Mouse (Mus musculus): ENCODE data around the gene Ptov1. TPM values are rescaled to one million over a fixed set of nuclear protein-coding genes. Genes with fewer than 3 reads are reported as not detected.
A peak's percentile ranks its signal among the peaks of the same experiment; 100 is the strongest.

The Ptov1 gene
- polyA plus RNA-seq, 1 experiment from 2014 or later, result 454 TPM

DNA sequence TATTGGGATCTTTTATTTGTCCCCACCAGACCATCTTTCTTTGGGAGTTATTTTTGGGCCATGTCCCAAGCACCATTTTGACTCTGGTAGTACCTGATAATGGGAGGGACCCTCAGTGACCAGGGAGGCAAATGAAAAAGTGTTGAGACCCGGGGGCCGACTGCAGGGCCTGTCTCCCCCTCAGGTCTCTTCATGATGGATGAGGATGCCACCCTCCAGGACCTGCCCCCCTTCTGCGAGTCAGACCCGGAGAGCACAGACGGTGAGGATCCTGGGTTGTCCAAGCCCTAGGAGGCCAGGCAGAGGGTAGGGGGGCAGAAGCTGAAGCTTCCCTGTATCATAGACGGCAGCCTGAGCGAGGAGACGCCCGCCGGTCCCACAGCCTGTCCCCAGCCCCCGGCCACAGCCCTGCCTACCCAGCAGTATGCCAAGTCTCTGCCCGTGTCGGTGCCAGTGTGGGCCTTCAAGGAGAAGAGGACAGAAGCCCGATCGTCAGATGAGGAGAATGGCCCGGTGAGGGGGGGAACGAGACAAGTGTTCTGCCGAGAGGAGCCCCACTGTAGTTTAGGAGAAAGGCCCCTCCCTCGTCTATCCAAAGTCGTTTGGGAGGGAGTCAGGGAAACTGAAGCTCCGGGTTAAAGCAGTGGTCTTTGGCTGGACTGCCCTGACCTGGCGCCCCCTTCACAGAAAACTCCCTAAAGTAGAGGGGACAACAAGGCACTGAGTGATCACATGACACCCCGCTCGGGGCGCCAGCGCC, 15.8 kb downstream of the Ptov1 start:
- peak overlapping the region; percentile 86 for H3K27ac ChIP-seq (ENCODE audit: low read depth, low read length)
- ATAC-seq (replicated peaks; ENCODE audit: low FRiP score), result peak; percentile 3; the same call in 1 of the 2 replicates

DNA sequence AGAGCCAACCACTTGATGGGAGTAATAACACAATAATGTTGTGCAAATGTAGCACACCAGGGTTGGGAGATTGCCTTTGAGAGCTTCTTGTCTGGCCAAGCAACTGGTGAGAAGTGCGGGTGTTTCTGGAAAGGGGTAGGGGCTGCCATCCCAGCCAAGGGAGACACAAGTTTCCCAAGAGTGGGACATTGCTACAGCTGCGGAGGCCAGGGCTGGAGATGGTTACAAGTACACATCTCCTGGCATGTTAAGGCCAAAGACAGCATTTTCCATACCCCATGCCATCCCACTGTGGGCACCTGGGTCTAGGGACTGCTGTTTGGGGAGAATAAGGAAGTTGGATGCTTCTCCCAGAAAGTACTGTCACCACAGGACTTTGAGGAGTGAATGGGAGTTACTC, 16.5 kb downstream of the Ptov1 start:
- ATAC-seq (replicated peaks; ENCODE audit: low FRiP score), result no peak
- no peaks in the 10 kb centered on the region for H3K36me3 ChIP-seq (ENCODE audit: control insufficient read depth, insufficient read depth, low read length)
- H3K27ac ChIP-seq (ENCODE audit: low read depth, low read length), result no peak overlapping the region
- no peak overlapping the region for H3K4me3 ChIP-seq (ENCODE audit: low read depth, low read length)
- peaks cover 25% of the 10 kb centered on the region for H3K4me1 ChIP-seq (replicated peaks; ENCODE audit: control insufficient read depth, insufficient read depth, low read length)
- H3K4me2 ChIP-seq (ENCODE audit: low read depth, low read length, severe bottlenecking), result no peak overlapping the region
- H3K9me3 ChIP-seq (ENCODE audit: control insufficient read depth, low read length), result no peaks in the 10 kb centered on the region
- no peak for DNase-seq (ENCODE audit: low spot score)
- H3K9ac ChIP-seq (ENCODE audit: low read length), result no peak overlapping the region
- no peaks in the 10 kb centered on the region for H3K27me3 ChIP-seq (ENCODE audit: control insufficient read depth, insufficient read depth, low read length)
- WGBS, result 98% methylated on average over 2 of the region's 2 CpGs

More for the DNA sequence above, 15.8 kb downstream of the Ptov1 start:
- no peaks in the 10 kb centered on the region for H3K9me3 ChIP-seq (ENCODE audit: control insufficient read depth, low read length)
- peaks cover 28% of the 10 kb centered on the region for H3K4me1 ChIP-seq (replicated peaks; ENCODE audit: control insufficient read depth, insufficient read depth, low read length)
- 36% methylated on average over 26 of the region's 26 CpGs for WGBS
- H3K9ac ChIP-seq (ENCODE audit: low read length), result peak overlapping the region; percentile 70
- peak overlapping the region; percentile 44 for H3K4me3 ChIP-seq (ENCODE audit: low read depth, low read length)
- H3K4me2 ChIP-seq (ENCODE audit: low read depth, low read length, severe bottlenecking), result peak overlapping the region; percentile 94
- DNase-seq (ENCODE audit: low spot score), result no peak
- no peaks in the 10 kb centered on the region for H3K36me3 ChIP-seq (ENCODE audit: control insufficient read depth, insufficient read depth, low read length)
- H3K27me3 ChIP-seq (ENCODE audit: control insufficient read depth, insufficient read depth, low read length), result no peaks in the 10 kb centered on the region

DNA sequence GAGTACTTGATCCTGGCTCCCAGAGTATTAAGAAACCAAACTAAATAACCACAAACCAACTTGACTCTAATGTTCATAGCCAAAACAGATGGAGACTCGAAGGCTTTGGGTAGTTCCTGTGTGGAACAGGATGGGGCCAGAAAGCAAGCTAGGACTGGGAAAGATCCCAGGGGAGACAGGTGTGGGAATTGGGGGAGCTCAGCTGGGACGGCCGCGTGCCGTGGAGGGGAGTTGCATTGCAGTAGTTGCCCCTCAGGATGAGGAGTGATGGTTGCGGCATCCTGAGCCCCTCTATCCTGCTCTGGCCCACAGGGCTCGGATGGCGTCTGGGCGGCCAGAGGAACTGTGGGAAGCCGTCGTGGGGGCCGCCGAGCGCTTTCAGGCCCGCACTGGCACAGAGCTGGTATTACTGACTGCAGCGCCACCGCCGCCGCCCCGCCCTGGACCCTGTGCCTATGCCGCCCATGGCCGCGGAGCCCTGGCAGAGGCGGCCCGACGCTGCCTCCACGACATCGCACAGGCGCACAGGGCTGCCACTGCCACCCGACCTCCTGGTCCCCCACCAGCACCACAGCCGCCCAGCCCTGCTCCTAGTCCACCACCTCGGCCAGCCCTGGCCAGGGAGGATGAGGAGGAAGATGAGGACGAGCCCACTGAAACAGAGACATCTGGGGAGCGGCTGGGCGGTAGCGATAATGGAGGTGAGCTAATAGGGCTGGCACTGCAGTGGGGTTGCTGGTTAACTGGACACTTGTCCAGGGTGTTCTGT, 17.1 kb downstream of the Ptov1 start:
- peaks cover 25% of the 10 kb centered on the region for H3K4me1 ChIP-seq (replicated peaks; ENCODE audit: control insufficient read depth, insufficient read depth, low read length)
- H3K4me2 ChIP-seq (ENCODE audit: low read depth, low read length, severe bottlenecking), result no peak overlapping the region
- WGBS, result 90% methylated on average over 36 of the region's 36 CpGs
- no peak overlapping the region for H3K9ac ChIP-seq (ENCODE audit: low read length)
- no peaks in the 10 kb centered on the region for H3K27me3 ChIP-seq (ENCODE audit: control insufficient read depth, insufficient read depth, low read length)
- H3K27ac ChIP-seq (ENCODE audit: low read depth, low read length), result no peak overlapping the region
- no peak overlapping the region for H3K4me3 ChIP-seq (ENCODE audit: low read depth, low read length)
- DNase-seq (ENCODE audit: low spot score), result no peak
- no peaks in the 10 kb centered on the region for H3K9me3 ChIP-seq (ENCODE audit: control insufficient read depth, low read length)
- ATAC-seq (replicated peaks; ENCODE audit: low FRiP score), result no peak
- no peaks in the 10 kb centered on the region for H3K36me3 ChIP-seq (ENCODE audit: control insufficient read depth, insufficient read depth, low read length)

DNA sequence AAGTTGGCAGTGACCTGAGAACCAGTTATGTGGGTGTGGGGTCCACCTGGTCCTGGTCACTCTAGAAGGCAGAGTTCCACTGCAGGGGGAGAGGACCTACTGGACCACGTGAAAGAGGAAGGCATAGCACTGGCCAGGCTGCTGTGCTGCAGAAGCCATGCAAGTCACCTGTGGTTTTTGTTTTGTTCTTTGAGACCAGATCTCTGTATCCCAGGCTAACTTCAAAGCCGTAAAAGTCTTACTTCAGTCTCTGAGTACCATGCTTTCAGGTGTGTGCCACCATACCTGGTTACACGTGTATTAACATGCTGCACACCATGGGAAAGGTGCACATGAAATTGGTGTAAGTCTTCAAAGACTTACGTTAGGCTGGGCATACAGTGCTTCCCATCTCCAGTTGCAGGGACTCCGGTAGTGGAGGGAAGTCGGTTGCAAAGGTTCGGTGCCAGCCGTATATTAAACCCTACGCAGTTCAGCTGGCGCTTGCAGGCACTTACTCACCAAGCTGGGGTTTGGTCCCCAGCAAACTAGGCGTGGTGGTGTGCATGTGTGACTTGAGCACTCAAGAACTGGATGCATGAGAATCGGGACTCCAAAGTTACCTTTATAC, 17.9 kb downstream of the Ptov1 start:
- Histone ChIP-seq H3K4me1 (replicated peaks; ENCODE audit: control insufficient read depth, insufficient read depth, low read length) (peaks cover 25% of the 10 kb centered on the region), H3K9me3 (ENCODE audit: control insufficient read depth, low read length) (no peaks in the 10 kb centered on the region), H3K4me2 (ENCODE audit: low read depth, low read length, severe bottlenecking) (no peak overlapping the region), H3K27ac (ENCODE audit: low read depth, low read length) (no peak overlapping the region), H3K9ac (ENCODE audit: low read length) (no peak overlapping the region), H3K4me3 (ENCODE audit: low read depth, low read length) (no peak overlapping the region), H3K27me3 (ENCODE audit: control insufficient read depth, insufficient read depth, low read length) (no peaks in the 10 kb centered on the region), H3K36me3 (ENCODE audit: control insufficient read depth, insufficient read depth, low read length) (no peaks in the 10 kb centered on the region)
- DNase-seq (ENCODE audit: low spot score) (no peak), ATAC-seq (replicated peaks; ENCODE audit: low FRiP score) (no peak)
- WGBS, result 90% methylated on average over 12 of the region's 12 CpGs

DNA sequence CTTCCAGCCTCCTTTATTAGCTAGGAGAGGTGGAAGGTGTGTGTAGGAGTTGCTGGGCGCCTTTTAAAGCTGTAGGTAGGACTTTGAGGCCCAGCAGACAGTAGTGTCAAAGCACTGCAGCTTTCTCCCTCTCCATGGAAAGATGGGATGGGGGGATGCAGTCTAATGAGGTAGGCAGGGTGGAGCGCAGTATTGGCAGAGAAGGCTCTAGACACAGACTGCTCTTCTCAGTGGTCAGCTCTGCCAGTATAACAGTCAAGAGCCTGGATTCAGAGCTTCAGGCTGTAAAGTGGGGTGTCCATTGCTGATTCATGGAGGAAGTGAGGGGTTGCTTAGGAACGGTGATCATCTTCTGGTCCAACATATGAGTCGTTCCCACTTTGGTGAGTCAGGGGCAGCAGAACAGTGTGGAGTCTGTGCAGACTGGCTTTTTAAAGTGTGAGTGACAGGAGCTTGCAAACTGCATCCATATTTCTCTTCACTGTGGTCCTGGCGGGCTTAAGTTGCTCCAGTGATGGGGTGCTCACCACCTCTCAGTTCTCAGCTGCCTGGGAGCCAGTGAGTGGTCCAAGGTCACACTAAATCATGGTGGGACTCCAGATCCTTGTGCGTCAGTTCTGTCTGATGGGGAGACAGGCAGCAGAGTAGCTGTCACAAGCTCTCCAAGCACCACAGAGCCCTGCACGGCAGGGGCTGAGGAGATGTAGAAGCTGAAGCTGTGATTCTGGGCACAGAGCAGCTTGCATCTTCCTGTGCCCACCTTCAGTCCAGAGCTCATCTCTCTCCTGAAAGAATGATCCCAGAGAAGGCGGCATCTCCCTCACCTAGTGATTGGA, 18.6 kb downstream of the Ptov1 start:
- Histone ChIP-seq H3K27ac (ENCODE audit: low read depth, low read length) (peak overlapping the region; percentile 94; the same call in 1 of the 2 replicates), H3K4me3 (ENCODE audit: low read depth, low read length) (peak overlapping the region; percentile 63)
- ATAC-seq (replicated peaks; ENCODE audit: low FRiP score), result no peak

DNA sequence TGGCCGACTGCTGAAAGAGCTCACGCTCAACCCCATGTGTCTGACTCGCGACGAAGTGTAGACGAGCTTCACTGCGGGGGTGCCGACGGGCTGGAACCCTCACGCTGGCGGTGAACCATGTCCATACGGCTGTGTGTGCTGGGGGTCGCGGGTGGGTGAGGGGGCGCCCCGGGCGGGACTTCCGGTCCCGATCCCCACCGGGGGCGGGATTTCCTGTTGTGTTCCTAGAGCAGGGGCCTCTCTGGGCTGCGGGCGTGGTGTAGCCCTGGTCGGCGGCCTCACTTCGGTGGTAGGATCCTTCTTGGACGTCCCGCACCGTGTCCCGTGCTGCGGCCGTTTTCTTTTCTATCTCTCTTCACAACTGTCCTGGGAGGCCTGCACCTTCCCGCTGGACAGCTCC, 19.4 kb downstream of the Ptov1 start:
- no peaks in the 10 kb centered on the region for H3K27me3 ChIP-seq (ENCODE audit: control insufficient read depth, insufficient read depth, low read length)
- H3K4me3 ChIP-seq (ENCODE audit: low read depth, low read length), result peak overlapping the region; percentile 63
- peaks cover 3% of the 10 kb centered on the region; the same call in 1 of the 2 replicates for H3K36me3 ChIP-seq (ENCODE audit: control insufficient read depth, insufficient read depth, low read length)
- no peaks in the 10 kb centered on the region for H3K9me3 ChIP-seq (ENCODE audit: control insufficient read depth, low read length)
- H3K9ac ChIP-seq (ENCODE audit: low read length), result peak overlapping the region; percentile 72
- DNase-seq (ENCODE audit: low spot score), result peak; percentile 92
- WGBS, result under 1% methylated on average over 33 of the region's 33 CpGs
- peak overlapping the region; percentile 94 for H3K27ac ChIP-seq (ENCODE audit: low read depth, low read length)
- peak; percentile 41 for ATAC-seq (replicated peaks; ENCODE audit: low FRiP score)
- H3K4me1 ChIP-seq (replicated peaks; ENCODE audit: control insufficient read depth, insufficient read depth, low read length), result peaks cover 22% of the 10 kb centered on the region
- peak overlapping the region; percentile 70 for H3K4me2 ChIP-seq (ENCODE audit: low read depth, low read length, severe bottlenecking)

More for the DNA sequence above, 18.6 kb downstream of the Ptov1 start:
- WGBS, result 78% methylated on average over 8 of the region's 8 CpGs
- H3K4me1 ChIP-seq (replicated peaks; ENCODE audit: control insufficient read depth, insufficient read depth, low read length), result peaks cover 23% of the 10 kb centered on the region
- H3K27me3 ChIP-seq (ENCODE audit: control insufficient read depth, insufficient read depth, low read length), result no peaks in the 10 kb centered on the region
- peak overlapping the region; percentile 70 for H3K4me2 ChIP-seq (ENCODE audit: low read depth, low read length, severe bottlenecking)
- DNase-seq (ENCODE audit: low spot score), result no peak
- H3K9ac ChIP-seq (ENCODE audit: low read length), result peak overlapping the region; percentile 72
- H3K36me3 ChIP-seq (ENCODE audit: control insufficient read depth, insufficient read depth, low read length), result peaks cover under 1% of the 10 kb centered on the region; the same call in 1 of the 2 replicates
- H3K9me3 ChIP-seq (ENCODE audit: control insufficient read depth, low read length), result no peaks in the 10 kb centered on the region

DNA sequence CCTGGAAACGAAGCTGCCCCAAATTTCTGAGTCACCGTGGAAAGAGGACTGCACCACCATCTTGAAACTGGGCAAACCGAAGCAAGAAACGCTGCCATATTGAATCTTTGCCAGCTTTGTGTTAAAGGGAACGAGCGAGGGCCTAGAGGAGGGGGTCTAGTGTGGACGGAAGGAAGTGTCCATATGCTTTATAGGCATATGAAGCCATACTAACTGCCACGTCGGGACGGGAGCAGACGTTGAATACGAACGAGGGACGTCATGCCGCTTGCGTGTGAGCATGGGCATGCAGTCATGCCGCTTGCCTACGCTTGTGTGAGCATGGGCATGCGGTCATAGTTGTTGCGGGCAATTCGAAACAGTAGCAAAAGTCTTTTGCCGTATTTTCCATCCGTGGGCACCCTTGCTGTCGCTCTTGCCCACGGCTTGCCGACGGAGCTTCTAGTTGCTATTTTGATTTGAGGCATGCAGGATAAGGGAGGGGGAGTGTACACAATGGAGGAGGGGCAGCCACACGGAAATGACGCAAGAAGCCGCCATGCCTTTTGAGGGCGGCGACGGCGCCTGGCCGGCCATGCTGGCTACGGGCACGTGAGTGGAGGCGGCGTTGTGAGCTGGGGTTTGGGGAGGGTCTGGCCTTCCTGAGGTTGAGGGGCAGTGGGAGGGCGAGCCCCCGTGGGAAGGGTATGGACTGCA, 20.0 kb downstream of the Ptov1 start:
- Histone ChIP-seq H3K4me3 (ENCODE audit: low read depth, low read length) (peak overlapping the region; percentile 63), H3K36me3 (ENCODE audit: control insufficient read depth, insufficient read depth, low read length) (peaks cover 3% of the 10 kb centered on the region; the same call in 1 of the 2 replicates), H3K4me2 (ENCODE audit: low read depth, low read length, severe bottlenecking) (peak overlapping the region; percentile 70), H3K4me1 (replicated peaks; ENCODE audit: control insufficient read depth, insufficient read depth, low read length) (peaks cover 18% of the 10 kb centered on the region), H3K9me3 (ENCODE audit: control insufficient read depth, low read length) (no peaks in the 10 kb centered on the region), H3K27ac (ENCODE audit: low read depth, low read length) (peak overlapping the region; percentile 94), H3K9ac (ENCODE audit: low read length) (peak overlapping the region; percentile 72), H3K27me3 (ENCODE audit: control insufficient read depth, insufficient read depth, low read length) (no peaks in the 10 kb centered on the region)
- ATAC-seq (replicated peaks; ENCODE audit: low FRiP score) (peak; percentile 75), DNase-seq (ENCODE audit: low spot score) (peak; percentile 93)
- WGBS, result under 1% methylated on average over 41 of the region's 41 CpGs
